Mouse (Mus musculus) liver, embryonic 11.5 days (tissue): ENCODE measurements around the gene Fkbp9. TPM values are rescaled to one million over a fixed set of nuclear protein-coding genes. Genes with fewer than 3 reads are reported as not detected.

ENCODE experiments used
- ATAC-seq: fragments of 200-750 bp; cut with Nextera tagmentation; replicated peaks from 2 replicates; pipeline ENCODE4 v1.8.0; 2017; ENCODE audit warnings: moderate number of reproducible peaks, mild to moderate bottlenecking, moderate TSS enrichment, moderate library complexity; ENCODE audit not compliant: low FRiP score
- DNase-seq: peaks from one replicate; pipeline ENCODE4 v3.0.0-alpha.2; 2017; ENCODE audit warnings: low spot score
- H3K27ac ChIP-seq: fragments of 300-500 bp; sonication (generic); 2 replicates; pipeline ENCODE4 v1.5.1; 2014; ENCODE audit warnings: mild to moderate bottlenecking, low read depth, low read length, control low read depth
- H3K27me3 ChIP-seq: fragments of 300-500 bp; sonication (generic); replicated peaks from 2 replicates; pipeline ENCODE4 v1.6.1; 2014; ENCODE audit warnings: low read length, mixed read lengths; ENCODE audit not compliant: control insufficient read depth, insufficient read depth
- H3K36me3 ChIP-seq: fragments of 300-500 bp; sonication (generic); 2 replicates; pipeline ENCODE4 v1.6.1; 2014; ENCODE audit warnings: mild to moderate bottlenecking, low read length, moderate library complexity, mixed read lengths; ENCODE audit not compliant: control insufficient read depth, insufficient read depth
- H3K4me1 ChIP-seq: fragments of 300-500 bp; sonication (generic); replicated peaks from 2 replicates; pipeline ENCODE4 v1.6.1; 2014; ENCODE audit warnings: low read length, mixed read lengths; ENCODE audit not compliant: control insufficient read depth, insufficient read depth
- H3K4me2 ChIP-seq: fragments of 300-500 bp; sonication (generic); 2 replicates; pipeline ENCODE4 v1.6.1; 2014; ENCODE audit warnings: mild to moderate bottlenecking, control low read depth, moderate library complexity
- H3K4me3 ChIP-seq: fragments of 300-500 bp; sonication (generic); 2 replicates; pipeline ENCODE4 v1.5.1; 2014; ENCODE audit warnings: low read depth, low read length, control low read depth
- H3K9ac ChIP-seq: fragments of 300-500 bp; sonication (generic); 2 replicates; pipeline ENCODE4 v1.6.1; 2014; ENCODE audit warnings: low read depth, low read length, control low read depth
- H3K9me3 ChIP-seq: fragments of 300-500 bp; sonication (generic); 2 replicates; pipeline ENCODE4 v1.6.1; 2016; ENCODE audit warnings: low read length, inconsistent platforms, mixed read lengths; ENCODE audit not compliant: control insufficient read depth
- WGBS: fragments of 180-500 bp; shearing (Covaris S2); extraction: QIAGEN DNeasy Blood & Tissue Kit; methylation state at CpG from one replicate; pipeline ENCODE4 v1.1.7; 2014; 5-methylcytosine and 5-hydroxymethylcytosine counted together
- polyA plus RNA-seq: library from polyadenylated mRNA; unstranded; fragments of >200 nt; fragmentation: Nextera tagmentation; extraction: Ambion mirVana; gene quantifications from 2 replicates; pipeline ENCODE4 v1.2.1, GENCODE M21; 2014

Fkbp9 gene
- polyA plus RNA-seq, 1 experiment from 2014 or later, result 56.8 TPM

- 68% methylated on average over 2 of the region's 2 CpGs for WGBS
- Histone ChIP-seq H3K27ac (peak overlapping the region; percentile 68), H3K4me1 (peaks cover 68% of the 10 kb centered on the region), H3K36me3 (no peaks in the 10 kb centered on the region; the same call in 1 of the 2 replicates), H3K9ac (no peak overlapping the region), H3K9me3 (peaks cover 6% of the 10 kb centered on the region), H3K27me3 (no peaks in the 10 kb centered on the region), H3K4me2 (peak overlapping the region; percentile 50), H3K4me3 (no peak overlapping the region)
- ATAC-seq (peak; percentile 32), DNase-seq (no peak)
Measured at GRCm38 (mm10) chr6:56913092-56913858, 81.4 kb downstream of the Fkbp9 start.

- 63% methylated on average over 2 of the region's 2 CpGs for WGBS
- Histone ChIP-seq H3K36me3 (no peaks in the 10 kb centered on the region; the same call in 1 of the 2 replicates), H3K27ac (no peak overlapping the region), H3K4me2 (peak overlapping the region; percentile 72), H3K4me3 (no peak overlapping the region), H3K4me1 (peaks cover 69% of the 10 kb centered on the region), H3K27me3 (no peaks in the 10 kb centered on the region), H3K9me3 (peaks cover 6% of the 10 kb centered on the region), H3K9ac (no peak overlapping the region)
- ATAC-seq (no peak), DNase-seq (no peak)
Measured at GRCm38 (mm10) chr6:56916279-56916678, 84.4 kb downstream of the Fkbp9 start.

- no peaks in the 10 kb centered on the region; the same call in 1 of the 2 replicates for H3K36me3 ChIP-seq
- WGBS, result 27% methylated on average over 12 of the region's 12 CpGs
- H3K27ac ChIP-seq, result peak overlapping the region; percentile 87
- H3K9ac ChIP-seq, result peak overlapping the region; percentile 47
- H3K4me3 ChIP-seq, result peak overlapping the region; percentile 30
- H3K4me1 ChIP-seq, result peaks cover 62% of the 10 kb centered on the region
- DNase-seq, result no peak
- ATAC-seq, result peak; percentile 64
- H3K27me3 ChIP-seq, result no peaks in the 10 kb centered on the region
- peaks cover 6% of the 10 kb centered on the region for H3K9me3 ChIP-seq
- peak overlapping the region; percentile 72 for H3K4me2 ChIP-seq
Measured at GRCm38 (mm10) chr6:56917578-56918368, 85.9 kb downstream of the Fkbp9 start.

- peaks cover 4% of the 10 kb centered on the region for H3K9me3 ChIP-seq
- no peaks in the 10 kb centered on the region for H3K27me3 ChIP-seq
- no peaks in the 10 kb centered on the region; the same call in 1 of the 2 replicates for H3K36me3 ChIP-seq
- peak overlapping the region; percentile 87; the same call in 1 of the 2 replicates for H3K4me3 ChIP-seq
- WGBS, result 40% methylated on average over 7 of the region's 7 CpGs
- no peak overlapping the region; the same call in 1 of the 2 replicates for H3K9ac ChIP-seq
- peak overlapping the region; percentile 72 for H3K4me2 ChIP-seq
- peaks cover 45% of the 10 kb centered on the region for H3K4me1 ChIP-seq
- ATAC-seq (no peak), DNase-seq (no peak)
- peak overlapping the region; percentile 88 for H3K27ac ChIP-seq
Measured at GRCm38 (mm10) chr6:56919330-56920044, 87.6 kb downstream of the Fkbp9 start.

GRCm38 (mm10) chr6:56920222-56921092, 88.6 kb downstream of the Fkbp9 start:
- peak overlapping the region; percentile 45 for H3K9ac ChIP-seq
- H3K9me3 ChIP-seq, result no peaks in the 10 kb centered on the region
- H3K27me3 ChIP-seq, result no peaks in the 10 kb centered on the region
- no peaks in the 10 kb centered on the region for H3K36me3 ChIP-seq
- ATAC-seq, result peak; percentile 79
- peak overlapping the region; percentile 87 for H3K4me3 ChIP-seq
- H3K4me2 ChIP-seq, result peak overlapping the region; percentile 72
- no peak for DNase-seq
- peak overlapping the region; percentile 88 for H3K27ac ChIP-seq
- peaks cover 44% of the 10 kb centered on the region for H3K4me1 ChIP-seq
- 26% methylated on average over 12 of the region's 12 CpGs for WGBS

DNA sequence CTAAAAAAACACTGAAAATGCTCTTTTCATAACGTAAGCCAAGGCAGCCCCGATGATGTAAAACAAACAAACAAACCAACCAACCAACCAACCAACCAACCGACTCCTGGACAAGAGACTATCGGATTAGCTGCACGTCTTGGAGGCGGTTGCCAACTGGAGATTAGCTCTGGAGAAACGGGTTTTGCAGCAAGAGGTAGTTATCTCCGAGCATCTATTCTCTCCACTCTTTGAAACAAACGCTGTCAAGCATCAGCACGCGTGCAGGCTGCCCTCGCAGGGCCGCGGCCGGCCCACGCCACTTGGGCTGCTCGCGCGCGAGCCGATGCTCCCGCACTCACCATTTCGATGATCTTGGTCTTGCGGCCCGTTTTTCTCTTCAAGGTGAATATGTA, 91.5 kb downstream of the Fkbp9 start:
- under 1% methylated on average over 25 of the region's 25 CpGs for WGBS
- H3K4me2 ChIP-seq, result peak overlapping the region; percentile 72
- H3K4me3 ChIP-seq, result peak overlapping the region; percentile 87
- H3K27ac ChIP-seq, result peak overlapping the region; percentile 90
- H3K27me3 ChIP-seq, result no peaks in the 10 kb centered on the region
- no peaks in the 10 kb centered on the region for H3K9me3 ChIP-seq
- ATAC-seq (peak; percentile 52), DNase-seq (no peak)
- peak overlapping the region; percentile 94 for H3K9ac ChIP-seq
- H3K36me3 ChIP-seq, result no peaks in the 10 kb centered on the region
- peaks cover 22% of the 10 kb centered on the region for H3K4me1 ChIP-seq

DNA sequence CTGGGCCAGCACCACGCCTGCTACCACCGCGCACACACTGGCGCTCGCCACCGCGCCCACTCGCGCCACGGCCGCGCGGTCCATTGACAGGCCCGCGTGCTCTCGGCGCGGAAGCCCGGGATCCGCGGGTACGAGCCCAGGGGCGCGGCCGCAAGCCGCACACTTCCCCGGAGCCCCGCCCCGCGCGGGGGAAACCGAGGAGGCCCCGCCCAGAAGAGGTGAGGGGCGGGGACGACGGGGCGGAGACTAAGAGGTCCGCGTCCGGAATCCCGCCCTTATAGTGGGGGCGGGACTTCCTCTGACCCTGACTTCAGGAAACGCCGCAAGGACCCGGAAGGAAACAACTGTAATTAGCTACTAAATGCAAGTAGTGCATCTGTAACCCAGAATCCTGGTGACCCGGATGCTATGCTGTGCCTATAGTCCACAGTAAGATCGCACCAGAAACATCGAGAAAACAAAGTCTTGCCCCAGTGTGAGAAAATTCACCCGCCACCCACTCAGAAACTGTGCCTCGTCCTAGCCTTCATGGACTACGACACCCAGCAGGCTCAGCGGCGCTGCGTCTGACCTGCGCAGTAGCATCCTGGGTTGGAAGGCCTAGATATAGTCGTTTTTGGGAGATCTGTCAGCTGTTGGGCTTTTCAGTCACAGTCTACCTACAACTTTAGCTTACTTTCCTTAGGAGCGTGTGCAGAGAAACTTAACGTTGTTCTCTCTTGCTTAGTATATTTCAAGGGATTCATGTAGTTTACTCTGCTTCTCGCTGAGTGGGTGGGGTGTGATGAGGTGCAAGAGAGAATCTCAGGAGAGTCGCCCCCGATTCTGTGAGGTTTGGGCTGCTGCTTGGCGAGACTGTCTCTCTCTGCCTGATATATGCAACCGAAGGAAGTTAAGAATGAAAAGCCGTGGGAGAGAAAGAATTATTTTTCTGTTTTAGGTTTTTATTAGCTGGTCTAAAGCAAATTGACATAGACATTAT, 92.2 kb downstream of the Fkbp9 start, which contains the start of the genes Nt5c3 and Vmn1r4:
Nt5c3 (minus strand) TSS at position 207 of the 982 bp plus-strand sequence.
Vmn1r4 (plus strand) TSS at position 290 of the 982 bp plus-strand sequence.
- Histone ChIP-seq H3K27ac (peak within 1 kb of the TSS; percentile 90), H3K9me3 (no peaks in the 10 kb centered on the region), H3K36me3 (no peaks in the 10 kb centered on the region), H3K4me1 (peaks cover 15% of the 10 kb centered on the region), H3K4me2 (peak within 1 kb of the TSS; percentile 72), H3K4me3 (peak within 1 kb of the TSS; percentile 87), H3K9ac (peak within 1 kb of the TSS; percentile 94), H3K27me3 (no peaks in the 10 kb centered on the region)
- WGBS, result 3% methylated on average over 59 of the region's 64 CpGs
- ATAC-seq, result peak; percentile 88
- peak; percentile 91 for DNase-seq
